8 mouse cellular contexts compared by ENCODE assay signal in genomic region chr1:125910211-125910870, GRCm38 (mm10). TPM values are rescaled to one million over a fixed set of nuclear protein-coding genes. Genes with fewer than 3 reads are reported as not detected.
A peak's percentile ranks its signal among the peaks of the same experiment; 100 is the strongest.
DNase-seq lines count a peak whose midpoint lies in the region; ATAC-seq and TF ChIP-seq lines count a peak whose summit lies in the region.
"Had no signal": no experiment of that assay in that cellular context is flagged by ENCODE, and none has a peak within 500 bp of the region (broad histone marks: within the 10 kb centered on the region; RNA-seq: fewer than 3 reads in every experiment).

No protein-coding gene starts in this region.

- no peaks in the 10 kb centered on the region for H3K4me1 ChIP-seq in lung, embryonic 14.5 days (ENCODE audit: insufficient read depth)
- H3K4me1 ChIP-seq in midbrain, postnatal 0 days (ENCODE audit: insufficient read depth, low read length), result no peaks in the 10 kb centered on the region

- no peaks in the 10 kb centered on the region for H3K9me3 ChIP-seq in lung, embryonic 14.5 days (ENCODE audit: low read depth, low read length)
- no peaks in the 10 kb centered on the region for H3K9me3 ChIP-seq in midbrain, postnatal 0 days (ENCODE audit: low read length)
- H3K9me3 ChIP-seq: liver, embryonic 13.5 days had no signal

- peak; percentile 35; the same call in 1 of the 2 replicates for ATAC-seq in lung, embryonic 14.5 days (ENCODE audit: insufficient read depth)
- 0 out of 2 replicates have a peak, but pooled peaks have one; percentile 28 for ATAC-seq in midbrain, postnatal 0 days (ENCODE audit: low FRiP score)

- peak; percentile 75 for DNase-seq in lung, embryonic 14.5 days
- DNase-seq in lung, adult 18-20 months, result no peak
- peak; percentile 72 for DNase-seq in embryo, embryonic 11 days
- peak; percentile 9 to 21 for DNase-seq in frontal cortex, postnatal 14 days (ENCODE audit: low spot score in 2 of 2)
- peak; percentile 19 to 29 for DNase-seq in layer of hippocampus, postnatal 25 days (ENCODE audit: extremely low spot score in 1 of 2, low spot score in 1 of 2)
- peak; percentile 60 for DNase-seq in midbrain, postnatal 0 days (ENCODE audit: low spot score)
- no peak for DNase-seq in cerebellum, adult 8-10 months
- DNase-seq: liver, embryonic 13.5 days had no signal

- H3K4me3 ChIP-seq in lung, embryonic 14.5 days (ENCODE audit: low read depth, low read length), result peak overlapping the region; percentile 44; the same call in 1 of the 2 replicates
- peak overlapping the region; percentile 58 for H3K4me3 ChIP-seq in midbrain, postnatal 0 days (ENCODE audit: low read depth, low read length)

- H3K27me3 ChIP-seq in lung, embryonic 14.5 days (ENCODE audit: insufficient read depth, low read length), result peaks cover 37% of the 10 kb centered on the region
- H3K27me3 ChIP-seq in midbrain, postnatal 0 days (ENCODE audit: insufficient read depth, low read length), result no peaks in the 10 kb centered on the region

- 8% methylated on average over 14 of the region's 14 CpGs for WGBS in lung, embryonic 14.5 days
- WGBS in midbrain, postnatal 0 days, result 7% methylated on average over 14 of the region's 14 CpGs

- no peak overlapping the region for H3K27ac ChIP-seq in lung, embryonic 14.5 days (ENCODE audit: low read depth)
- H3K27ac ChIP-seq in midbrain, postnatal 0 days (ENCODE audit: low read depth, low read length), result no peak overlapping the region
- H3K27ac ChIP-seq: liver, embryonic 13.5 days had no signal

- peak; percentile 64 for TF ChIP-seq CTCF in lung, embryonic 14.5 days (IDR thresholded peaks at IDR 0.05; ENCODE audit: low read depth)
- peak; percentile 73 for TF ChIP-seq CTCF in midbrain, postnatal 0 days (IDR thresholded peaks at IDR 0.05)

- no peaks in the 10 kb centered on the region for H3K36me3 ChIP-seq in lung, embryonic 14.5 days (ENCODE audit: insufficient read depth)
- H3K36me3 ChIP-seq in midbrain, postnatal 0 days (ENCODE audit: insufficient read depth, low read length), result no peaks in the 10 kb centered on the region
- H3K36me3 ChIP-seq: liver, embryonic 13.5 days had no signal

- H3K9ac ChIP-seq in lung, embryonic 14.5 days, result no peak overlapping the region
- H3K9ac ChIP-seq in midbrain, postnatal 0 days (replicated peaks; ENCODE audit: low read length, poor library complexity, severe bottlenecking), result peak overlapping the region; percentile 56
- H3K9ac ChIP-seq: liver, embryonic 13.5 days had no signal

- H3K4me2 ChIP-seq in lung, embryonic 14.5 days, result peak overlapping the region; percentile 94; the same call in 1 of the 2 replicates
- peak overlapping the region; percentile 97 for H3K4me2 ChIP-seq in midbrain, postnatal 0 days (ENCODE audit: low read depth, low read length, poor library complexity, severe bottlenecking)

RNA-seq across cellular contexts. Expression of gene Lypd1, which starts 2.6 kb away (rescaled TPM):
- polyA plus RNA-seq in lung, embryonic 14.5 days (2014; fragmentation: Nextera tagmentation; extraction: Ambion mirVana), result 0.65 and 0.91 TPM in 2 replicates
- total RNA-seq in layer of hippocampus, postnatal 25 days (2021), result 100 to 1,000 TPM in 1 of 2 experiments, 10 to 100 TPM in 1; 97.5 to 112 TPM
- total RNA-seq in midbrain, postnatal 0 days (2014; rRNA removed), result 116 and 120 TPM in 2 replicates
- 92.8 and 106 TPM in 2 replicates for polyA plus RNA-seq in midbrain, postnatal 0 days (2015; fragmentation: Nextera tagmentation; extraction: Ambion mirVana)

Comparison
In these comparisons a context has a peak if more than half of its experiments do, and no peak if none do; other contexts are left out.
1. DNase-seq: peak in lung, embryonic 14.5 days (single experiment), embryo, embryonic 11 days (single experiment), frontal cortex, postnatal 14 days (2 of 2), layer of hippocampus, postnatal 25 days (2 of 2) and midbrain, postnatal 0 days (single experiment); none in lung, adult 18-20 months (0 of 2) and cerebellum, adult 8-10 months (single experiment).